Mouse (Mus musculus) embryonic facial prominence, embryonic 10.5 days (tissue): ENCODE measurements around the gene Rcbtb2. TPM values are rescaled to one million over a fixed set of nuclear protein-coding genes. Genes with fewer than 3 reads are reported as not detected.

ENCODE experiments used
- DNase-seq: peaks from one replicate; pipeline ENCODE4 v3.0.0-alpha.2; 2017; ENCODE audit warnings: low spot score
- H3K27ac ChIP-seq: fragments of 300-500 bp; sonication (generic); replicated peaks from 2 replicates; pipeline ENCODE4 v1.5.1; 2016; ENCODE audit warnings: mild to moderate bottlenecking
- H3K27me3 ChIP-seq: fragments of 300-500 bp; sonication (generic); replicated peaks from 2 replicates; pipeline ENCODE4 v1.6.1; 2016; ENCODE audit warnings: low read depth, mild to moderate bottlenecking; ENCODE audit not compliant: poor library complexity, severe bottlenecking
- H3K36me3 ChIP-seq: fragments of 300-500 bp; sonication (generic); replicated peaks from 2 replicates; pipeline ENCODE4 v1.6.1; 2016; ENCODE audit warnings: mild to moderate bottlenecking, moderate library complexity
- H3K4me1 ChIP-seq: fragments of 300-500 bp; sonication (generic); 2 replicates; pipeline ENCODE4 v1.6.1; 2016
- H3K4me3 ChIP-seq: fragments of 300-500 bp; sonication (generic); 2 replicates; pipeline ENCODE4 v1.5.1; 2016; ENCODE audit warnings: mild to moderate bottlenecking, moderate library complexity
- H3K9me3 ChIP-seq: fragments of 300-500 bp; sonication (generic); 2 replicates; pipeline ENCODE4 v1.6.1; 2016; ENCODE audit warnings: mild to moderate bottlenecking
- WGBS: fragments of 180-500 bp; shearing (Covaris S2); methylation state at CpG from one replicate; pipeline ENCODE4 v1.1.7; 2016; 5-methylcytosine and 5-hydroxymethylcytosine counted together
- polyA plus RNA-seq: library from polyadenylated mRNA; unstranded; fragments of >200 nt; fragmentation: Nextera tagmentation; extraction: Ambion mirVana; gene quantifications from 2 replicates; pipeline ENCODE4 v1.2.1, GENCODE M21; 2016

Rcbtb2 gene
- polyA plus RNA-seq, 1 experiment from 2014 or later, result 171 TPM

GRCm38 (mm10) chr14:73118482-73119347 is 4.1 kb upstream of the Rcbtb2 start:
- Histone ChIP-seq H3K27ac (0 out of 2 replicates have a peak overlapping the region, but pooled peaks have one; percentile 10), H3K9me3 (no peaks in the 10 kb centered on the region), H3K36me3 (no peaks in the 10 kb centered on the region), H3K4me1 (peaks cover 39% of the 10 kb centered on the region), H3K27me3 (no peaks in the 10 kb centered on the region), H3K4me3 (no peak overlapping the region)
- WGBS, result 74% methylated on average over 14 of the region's 14 CpGs
- DNase-seq, result no peak

- WGBS, result 35% methylated on average over 6 of the region's 6 CpGs
- Histone ChIP-seq H3K36me3 (no peaks in the 10 kb centered on the region), H3K27me3 (no peaks in the 10 kb centered on the region), H3K27ac (no peak overlapping the region), H3K4me3 (no peak overlapping the region), H3K9me3 (no peaks in the 10 kb centered on the region), H3K4me1 (peaks cover 39% of the 10 kb centered on the region)
- no peak for DNase-seq
These were observed 3.4 kb upstream of the Rcbtb2 start for GRCm38 (mm10) chr14:73119459-73119858.

GRCm38 (mm10) chr14:73119966-73120365 is 2.9 kb upstream of the Rcbtb2 start:
- no peak for DNase-seq
- WGBS, result 49% methylated on average over 2 of the region's 2 CpGs

GRCm38 (mm10) chr14:73122211-73122922 is 470 bp upstream of the Rcbtb2 start:
- no peaks in the 10 kb centered on the region for H3K36me3 ChIP-seq
- H3K9me3 ChIP-seq, result no peaks in the 10 kb centered on the region
- DNase-seq, result no peak
- H3K4me3 ChIP-seq, result no peak overlapping the region
- H3K27ac ChIP-seq, result no peak overlapping the region
- H3K4me1 ChIP-seq, result peaks cover 28% of the 10 kb centered on the region
- no peaks in the 10 kb centered on the region for H3K27me3 ChIP-seq
- WGBS, result 60% methylated on average over 4 of the region's 4 CpGs

More at GRCm38 (mm10) chr14:73119966-73120365, 2.9 kb upstream of the Rcbtb2 start:
- H3K4me3 ChIP-seq, result no peak overlapping the region
- no peaks in the 10 kb centered on the region for H3K27me3 ChIP-seq
- no peaks in the 10 kb centered on the region for H3K9me3 ChIP-seq
- no peaks in the 10 kb centered on the region for H3K36me3 ChIP-seq
- H3K27ac ChIP-seq, result no peak overlapping the region
- peaks cover 39% of the 10 kb centered on the region for H3K4me1 ChIP-seq

- whole genome bisulfite sequencing, result 91% methylated on average over 9 of the region's 9 CpGs
- H3K4me3 ChIP-seq, result no peak overlapping the region
- no peaks in the 10 kb centered on the region for H3K36me3 ChIP-seq
- H3K27me3 ChIP-seq, result no peaks in the 10 kb centered on the region
- peaks cover 27% of the 10 kb centered on the region for H3K4me1 ChIP-seq
- DNase-seq, result no peak
- no peaks in the 10 kb centered on the region for H3K9me3 ChIP-seq
- no peak overlapping the region for H3K27ac ChIP-seq
These were observed 544 bp downstream of the Rcbtb2 start for GRCm38 (mm10) chr14:73123381-73123780.

GRCm38 (mm10) chr14:73123786-73124185 is 949 bp downstream of the Rcbtb2 start:
- 74% methylated on average over 9 of the region's 9 CpGs for WGBS
- Histone ChIP-seq H3K4me1 (peaks cover 24% of the 10 kb centered on the region), H3K9me3 (no peaks in the 10 kb centered on the region), H3K36me3 (no peaks in the 10 kb centered on the region), H3K27me3 (no peaks in the 10 kb centered on the region), H3K4me3 (no peak overlapping the region), H3K27ac (no peak overlapping the region)
- DNase-seq, result no peak

- WGBS, result 67% methylated on average over 5 of the region's 5 CpGs
- H3K27me3 ChIP-seq, result no peaks in the 10 kb centered on the region
- H3K36me3 ChIP-seq, result no peaks in the 10 kb centered on the region
- no peak overlapping the region for H3K4me3 ChIP-seq
- no peaks in the 10 kb centered on the region for H3K9me3 ChIP-seq
- no peak overlapping the region for H3K27ac ChIP-seq
- DNase-seq, result no peak
- peaks cover 5% of the 10 kb centered on the region; the same call in 1 of the 2 replicates for H3K4me1 ChIP-seq
These were observed 7.7 kb downstream of the Rcbtb2 start for GRCm38 (mm10) chr14:73130519-73130918.

GRCm38 (mm10) chr14:73131856-73132410 is 9.1 kb downstream of the Rcbtb2 start:
- no peaks in the 10 kb centered on the region for H3K9me3 ChIP-seq
- no peaks in the 10 kb centered on the region for H3K27me3 ChIP-seq
- H3K4me3 ChIP-seq, result no peak overlapping the region
- H3K36me3 ChIP-seq, result no peaks in the 10 kb centered on the region
- DNase-seq, result no peak
- peaks cover 5% of the 10 kb centered on the region; the same call in 1 of the 2 replicates for H3K4me1 ChIP-seq
- WGBS, result 88% methylated on average over 16 of the region's 16 CpGs
- H3K27ac ChIP-seq, result no peak overlapping the region

GRCm38 (mm10) chr14:73132731-73133130 is 9.9 kb downstream of the Rcbtb2 start:
- 73% methylated on average over 4 of the region's 4 CpGs for WGBS

GRCm38 (mm10) chr14:73137234-73137633 is 14.4 kb downstream of the Rcbtb2 start:
- no peak overlapping the region for H3K4me3 ChIP-seq
- DNase-seq, result no peak
- H3K9me3 ChIP-seq, result no peaks in the 10 kb centered on the region
- no peaks in the 10 kb centered on the region for H3K36me3 ChIP-seq
- no peak overlapping the region for H3K27ac ChIP-seq
- H3K4me1 ChIP-seq, result peaks cover 20% of the 10 kb centered on the region
- WGBS, result 79% methylated on average over 5 of the region's 5 CpGs
- no peaks in the 10 kb centered on the region for H3K27me3 ChIP-seq

More at GRCm38 (mm10) chr14:73132731-73133130, 9.9 kb downstream of the Rcbtb2 start:
- Histone ChIP-seq H3K4me1 (peaks cover 5% of the 10 kb centered on the region; the same call in 1 of the 2 replicates), H3K9me3 (no peaks in the 10 kb centered on the region), H3K27ac (no peak overlapping the region), H3K4me3 (no peak overlapping the region), H3K36me3 (no peaks in the 10 kb centered on the region), H3K27me3 (no peaks in the 10 kb centered on the region)
- DNase-seq, result no peak

GRCm38 (mm10) chr14:73138483-73138882 is 15.6 kb downstream of the Rcbtb2 start:
- WGBS, result 92% methylated on average over 7 of the region's 7 CpGs
- no peaks in the 10 kb centered on the region for H3K27me3 ChIP-seq
- DNase-seq, result no peak
- H3K27ac ChIP-seq, result no peak overlapping the region
- H3K4me3 ChIP-seq, result no peak overlapping the region
- H3K4me1 ChIP-seq, result peaks cover 24% of the 10 kb centered on the region
- H3K36me3 ChIP-seq, result no peaks in the 10 kb centered on the region
- H3K9me3 ChIP-seq, result no peaks in the 10 kb centered on the region

- peaks cover 38% of the 10 kb centered on the region for H3K4me1 ChIP-seq
- DNase-seq, result no peak
- 50% methylated on average over 5 of the region's 5 CpGs for WGBS
These were observed 17.0 kb downstream of the Rcbtb2 start for GRCm38 (mm10) chr14:73139866-73140265.

More at GRCm38 (mm10) chr14:73139866-73140265, 17.0 kb downstream of the Rcbtb2 start:
- Histone ChIP-seq H3K36me3 (peaks cover 2% of the 10 kb centered on the region), H3K27me3 (no peaks in the 10 kb centered on the region), H3K4me3 (no peak overlapping the region), H3K27ac (no peak overlapping the region), H3K9me3 (no peaks in the 10 kb centered on the region)
